Comparison of ENCODE assay signal across 26 mouse cellular contexts in the genomic region with DNA sequence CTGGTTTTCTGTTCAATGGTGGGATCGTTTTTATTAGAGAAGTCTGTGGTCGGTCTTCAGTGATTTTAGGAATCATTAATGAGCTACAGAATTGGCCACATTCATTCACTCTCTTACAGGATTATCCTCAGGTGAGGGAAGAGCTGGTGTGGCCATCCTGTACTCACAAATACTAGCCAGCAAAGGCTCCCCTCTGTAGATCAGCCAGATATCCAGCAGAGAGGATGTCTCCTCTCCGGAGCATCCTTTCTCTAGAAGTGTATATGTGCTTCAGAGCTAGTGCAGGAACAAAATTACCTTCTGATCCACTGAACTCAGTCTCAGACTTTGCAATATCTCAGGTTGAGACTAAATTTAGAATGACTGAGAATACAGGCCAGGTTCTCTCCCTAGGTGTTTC. TPM values are rescaled to one million over a fixed set of nuclear protein-coding genes. Genes with fewer than 3 reads are reported as not detected.
DNase-seq lines count a peak whose midpoint lies in the region; ATAC-seq lines count a peak whose summit lies in the region.
"Had no signal": no experiment of that assay in that cellular context is flagged by ENCODE, and none has a peak within 500 bp of the region (broad histone marks: within the 10 kb centered on the region; RNA-seq: fewer than 3 reads in every experiment).

No protein-coding gene starts in this region.

- no peaks in the 10 kb centered on the region for H3K27me3 ChIP-seq in hindbrain, embryonic 14.5 days (ENCODE audit: control insufficient read depth, insufficient read depth, low read length)
- no peaks in the 10 kb centered on the region for H3K27me3 ChIP-seq in hindbrain, embryonic 12.5 days
- no peaks in the 10 kb centered on the region for H3K27me3 ChIP-seq in neural tube, embryonic 15.5 days (replicated peaks)
- H3K27me3 ChIP-seq: liver, embryonic 12.5 days; Patski had no signal

- DNase-seq in cerebellum, adult 11-12 months, result peak; percentile 62
- DNase-seq in cerebellum, postnatal 10 days, result no peak
- DNase-seq in hindbrain, embryonic 14.5 days (ENCODE audit: low spot score), result no peak
- no peak for DNase-seq in neural tube, embryonic 10.5 days (ENCODE audit: extremely low spot score, low spot score)
- no peak for DNase-seq in urinary bladder, postnatal 10 days (ENCODE audit: low spot score)
- DNase-seq in adipocyte (ENCODE audit: low spot score), result no peak
- DNase-seq: adrenal gland, postnatal 10 days; gastrocnemius, postnatal 36 days; kidney, adult 18-20 months; lung, adult 2 months; right cerebral cortex, postnatal 14 days; spleen, adult 18-20 months; thymus, postnatal 4 days had no signal

- no peaks in the 10 kb centered on the region for H3K9me3 ChIP-seq in hindbrain, embryonic 14.5 days (ENCODE audit: control insufficient read depth, low read length)
- no peaks in the 10 kb centered on the region for H3K9me3 ChIP-seq in hindbrain, embryonic 12.5 days (replicated peaks)
- H3K9me3 ChIP-seq in neural tube, embryonic 15.5 days (replicated peaks), result no peaks in the 10 kb centered on the region
- H3K9me3 ChIP-seq: liver, embryonic 12.5 days had no signal

- H3K4me3 ChIP-seq in hindbrain, embryonic 14.5 days (replicated peaks; ENCODE audit: low read length), result no peak overlapping the region
- no peak overlapping the region for H3K4me3 ChIP-seq in hindbrain, embryonic 12.5 days
- H3K4me3 ChIP-seq in neural tube, embryonic 15.5 days (replicated peaks), result no peak overlapping the region
- H3K4me3 ChIP-seq: liver, embryonic 12.5 days; megakaryocyte, embryonic 14.5 days had no signal

- H3K36me3 ChIP-seq in hindbrain, embryonic 14.5 days (replicated peaks; ENCODE audit: control insufficient read depth, insufficient read depth), result 0 out of 2 replicates have a peak, but pooled peaks cover 8% of the 10 kb centered on the region
- no peaks in the 10 kb centered on the region for H3K36me3 ChIP-seq in hindbrain, embryonic 12.5 days
- H3K36me3 ChIP-seq in neural tube, embryonic 15.5 days, result no peaks in the 10 kb centered on the region
- H3K36me3 ChIP-seq: liver, embryonic 12.5 days had no signal

- H3K4me1 ChIP-seq in hindbrain, embryonic 14.5 days (replicated peaks; ENCODE audit: control insufficient read depth, insufficient read depth, low read length), result peaks cover 20% of the 10 kb centered on the region; the same call in 1 of the 2 replicates
- peaks cover 19% of the 10 kb centered on the region for H3K4me1 ChIP-seq in hindbrain, embryonic 12.5 days
- H3K4me1 ChIP-seq in neural tube, embryonic 15.5 days, result peaks cover 19% of the 10 kb centered on the region
- H3K4me1 ChIP-seq: liver, embryonic 12.5 days had no signal

- H3K4me2 ChIP-seq in hindbrain, embryonic 14.5 days (replicated peaks), result peak overlapping the region; percentile 11; the same call in 1 of the 2 replicates
- no peak overlapping the region for H3K4me2 ChIP-seq in hindbrain, embryonic 12.5 days (replicated peaks)
- peak overlapping the region; percentile 30 for H3K4me2 ChIP-seq in neural tube, embryonic 15.5 days
- H3K4me2 ChIP-seq: liver, embryonic 12.5 days had no signal

- ATAC-seq in hindbrain, embryonic 14.5 days (ENCODE audit: low FRiP score), result no peak
- ATAC-seq in hindbrain, embryonic 12.5 days (ENCODE audit: low FRiP score), result no peak
- no peak for ATAC-seq in neural tube, embryonic 15.5 days (ENCODE audit: low FRiP score)
- ATAC-seq: CD4-positive, CD25-positive, alpha-beta regulatory T cell, adult 4 months; forebrain, embryonic 16.5 days; liver, embryonic 12.5 days; Patski had no signal

- no peak overlapping the region for H3K27ac ChIP-seq in hindbrain, embryonic 14.5 days
- no peak overlapping the region for H3K27ac ChIP-seq in hindbrain, embryonic 12.5 days
- peak overlapping the region; percentile 9; the same call in 1 of the 2 replicates for H3K27ac ChIP-seq in neural tube, embryonic 15.5 days (replicated peaks)
- H3K27ac ChIP-seq: kidney, postnatal 0 days; liver, embryonic 12.5 days had no signal

- 64% methylated on average over 3 of the region's 3 CpGs for WGBS in hindbrain, embryonic 14.5 days
- 71% methylated on average over 3 of the region's 3 CpGs for WGBS in hindbrain, embryonic 12.5 days
- WGBS in neural tube, embryonic 15.5 days, result 66% methylated on average over 3 of the region's 3 CpGs

- H3K9ac ChIP-seq in hindbrain, embryonic 14.5 days, result no peak overlapping the region
- no peak overlapping the region for H3K9ac ChIP-seq in hindbrain, embryonic 12.5 days
- no peak overlapping the region for H3K9ac ChIP-seq in neural tube, embryonic 15.5 days (replicated peaks)
- H3K9ac ChIP-seq: liver, embryonic 12.5 days had no signal

RNA-seq across cellular contexts. Expression of a gene that starts 7.8 kb away (rescaled TPM):
- polyA plus RNA-seq in hindbrain, embryonic 14.5 days (2014; fragmentation: Nextera tagmentation; extraction: Ambion mirVana), result not detected in 2 replicates
- not detected in 2 replicates for polyA plus RNA-seq in hindbrain, embryonic 12.5 days (2016; fragmentation: Nextera tagmentation; extraction: Ambion mirVana)
- polyA plus RNA-seq in neural tube, embryonic 15.5 days (2015; fragmentation: Nextera tagmentation; extraction: Ambion mirVana), result not detected in 2 replicates
- polyA plus RNA-seq: brain, embryonic 14.5 days; CD4-positive, CD25-positive, alpha-beta regulatory T cell, adult 4 months; embryonic facial prominence, embryonic 11.5 days; forebrain, embryonic 16.5 days; heart, embryonic 16.5 days; kidney, postnatal 0 days; limb, embryonic 11.5 days; liver, embryonic 12.5 days; lung, adult 2 months; neural tube, embryonic 14.5 days; Patski had no signal
